Mouse (Mus musculus): ENCODE measurements around the gene Mapk13.
"Not testable (repeated sequence)": the region's sequence is repeated elsewhere in the genome, so short reads cannot be mapped to it uniquely, and the experiment has no call there.

The Mapk13 gene

GRCm38 (mm10) chr17:28769121-28769874, at the start of gene Mapk13:
Gene Mapk13 (plus strand): TSS chr17:28769297.
- no peak for DNase-seq (ENCODE audit: low read depth, low spot score)

- DNase-seq (ENCODE audit: low read depth, low spot score): no peak
Measured at GRCm38 (mm10) chr17:28725783-28726182, 43.3 kb upstream of the Mapk13 start, which contains the start of gene AC170998.1. Gene AC170998.1 (plus strand): TSS chr17:28726083.

- DNase-seq (ENCODE audit: low read depth, low spot score): not testable (repeated sequence)
Measured at GRCm38 (mm10) chr17:28727511-28727910, 41.6 kb upstream of the Mapk13 start.

GRCm38 (mm10) chr17:28735317-28736105, 33.6 kb upstream of the Mapk13 start:
- DNase-seq (ENCODE audit: low read depth, low spot score): no peak

- no peak for DNase-seq (ENCODE audit: low read depth, low spot score)
Measured at GRCm38 (mm10) chr17:28736486-28736885, 32.6 kb upstream of the Mapk13 start.

- DNase-seq (ENCODE audit: low read depth, low spot score): no peak
Measured at GRCm38 (mm10) chr17:28737973-28738372, 31.1 kb upstream of the Mapk13 start.

GRCm38 (mm10) chr17:28739244-28739643, 29.9 kb upstream of the Mapk13 start:
- no peak for DNase-seq (ENCODE audit: low read depth, low spot score)

- DNase-seq (ENCODE audit: low read depth, low spot score): no peak
Measured at GRCm38 (mm10) chr17:28743145-28743866, 25.8 kb upstream of the Mapk13 start.

- DNase-seq (ENCODE audit: low read depth, low spot score): no peak
Measured at GRCm38 (mm10) chr17:28743916-28744315, 25.2 kb upstream of the Mapk13 start.

- DNase-seq (ENCODE audit: low read depth, low spot score): no peak
Measured at GRCm38 (mm10) chr17:28745773-28746172, 23.3 kb upstream of the Mapk13 start.

- DNase-seq (ENCODE audit: low read depth, low spot score): no peak
Measured at GRCm38 (mm10) chr17:28748001-28748400, 21.1 kb upstream of the Mapk13 start.

- DNase-seq (ENCODE audit: low read depth, low spot score): no peak
Measured at GRCm38 (mm10) chr17:28750580-28750979, 18.5 kb upstream of the Mapk13 start.

- DNase-seq (ENCODE audit: low read depth, low spot score): no peak
Measured at GRCm38 (mm10) chr17:28756447-28756846, 12.7 kb upstream of the Mapk13 start.

- no peak for DNase-seq (ENCODE audit: low read depth, low spot score)
Measured at GRCm38 (mm10) chr17:28757470-28757869, 11.6 kb upstream of the Mapk13 start.

GRCm38 (mm10) chr17:28760736-28761312, 8.3 kb upstream of the Mapk13 start:
- no peak for DNase-seq (ENCODE audit: low read depth, low spot score)

- peak; percentile 22 for DNase-seq (ENCODE audit: low read depth, low spot score)
Measured at GRCm38 (mm10) chr17:28761871-28762270, 7.2 kb upstream of the Mapk13 start.

GRCm38 (mm10) chr17:28766203-28766602, 2.9 kb upstream of the Mapk13 start:
- no peak for DNase-seq (ENCODE audit: low read depth, low spot score)

- no peak for DNase-seq (ENCODE audit: low read depth, low spot score)
Measured at GRCm38 (mm10) chr17:28766781-28767515, 2.1 kb upstream of the Mapk13 start.

GRCm38 (mm10) chr17:28769875-28770421, 851 bp downstream of the Mapk13 start:
- DNase-seq (ENCODE audit: low read depth, low spot score): no peak

- DNase-seq (ENCODE audit: low read depth, low spot score): no peak
Measured at GRCm38 (mm10) chr17:28771289-28771688, 2.2 kb downstream of the Mapk13 start.

- not testable (repeated sequence) for DNase-seq (ENCODE audit: low read depth, low spot score)
Measured at GRCm38 (mm10) chr17:28774303-28774702, 5.2 kb downstream of the Mapk13 start.
